Mouse (Mus musculus) adrenal gland, postnatal 10 days (tissue): ENCODE results near the gene Plpp7. TPM values are rescaled to one million over a fixed set of nuclear protein-coding genes. Genes with fewer than 3 reads are reported as not detected.

ENCODE experiments used
- DNase-seq: peaks from one replicate; pipeline ENCODE4 v3.0.0; 2021; ENCODE audit warnings: mixed read lengths
- total RNA-seq, 2 experiments: library from RNA; stranded (reverse); gene quantifications; 2 replicates each; pipeline ENCODE4 v1.2.3; 2021

Plpp7 gene
- total RNA-seq, 2 experiments from 2014 or later = 3.9 to 8.6 TPM

DNA sequence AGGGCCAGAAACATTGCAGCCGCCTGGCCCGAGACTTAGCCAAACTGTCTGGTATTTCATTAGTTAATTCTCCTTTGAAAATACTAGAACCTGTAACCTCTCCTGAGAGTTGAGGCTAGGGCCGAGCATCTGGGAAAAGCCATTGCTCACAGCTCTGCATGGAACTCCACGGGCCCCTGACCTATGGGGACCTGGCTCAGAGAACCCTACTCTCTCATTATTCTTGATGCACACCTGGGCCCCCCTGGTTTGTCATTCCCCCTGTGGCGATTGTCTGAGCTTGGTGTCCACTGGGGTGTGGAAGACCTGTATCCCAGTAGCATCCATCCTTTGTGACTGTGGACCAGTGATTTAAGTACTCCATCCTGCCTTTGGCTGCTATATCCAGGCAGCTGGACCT lies 44.0 kb downstream of the Plpp7 start:
- no peak for DNase-seq

- peak; percentile 69 for DNase-seq
Observed at GRCm38 (mm10) chr2:32140498-32140934, 45.2 kb downstream of the Plpp7 start.

GRCm38 (mm10) chr2:32141602-32142001 lies 46.3 kb downstream of the Plpp7 start:
- no peak for DNase-seq

DNA sequence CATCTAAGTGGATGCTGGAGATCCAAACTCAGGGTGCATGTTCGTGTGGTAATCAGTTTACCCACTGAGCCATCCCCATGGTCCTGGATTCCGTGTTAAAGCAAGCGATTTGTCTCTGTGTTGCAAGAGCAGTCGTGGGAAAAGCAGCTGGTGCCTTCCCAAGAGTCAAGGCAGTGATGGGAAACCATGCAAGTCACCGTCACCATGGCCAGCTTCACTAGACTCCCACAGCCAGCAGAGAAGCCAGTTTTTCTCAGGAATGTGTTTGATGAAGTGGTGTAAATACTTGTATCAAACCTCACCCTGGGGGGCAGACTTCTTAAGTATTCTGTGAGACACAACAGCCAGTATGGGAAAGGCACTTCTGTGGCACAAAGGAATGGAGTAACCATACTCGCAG lies 47.0 kb downstream of the Plpp7 start:
- DNase-seq = no peak

GRCm38 (mm10) chr2:32144633-32145032 lies 49.3 kb downstream of the Plpp7 start:
- DNase-seq = no peak

- peak; percentile 48 for DNase-seq
Observed at GRCm38 (mm10) chr2:32146617-32147162, 51.4 kb downstream of the Plpp7 start.

DNA sequence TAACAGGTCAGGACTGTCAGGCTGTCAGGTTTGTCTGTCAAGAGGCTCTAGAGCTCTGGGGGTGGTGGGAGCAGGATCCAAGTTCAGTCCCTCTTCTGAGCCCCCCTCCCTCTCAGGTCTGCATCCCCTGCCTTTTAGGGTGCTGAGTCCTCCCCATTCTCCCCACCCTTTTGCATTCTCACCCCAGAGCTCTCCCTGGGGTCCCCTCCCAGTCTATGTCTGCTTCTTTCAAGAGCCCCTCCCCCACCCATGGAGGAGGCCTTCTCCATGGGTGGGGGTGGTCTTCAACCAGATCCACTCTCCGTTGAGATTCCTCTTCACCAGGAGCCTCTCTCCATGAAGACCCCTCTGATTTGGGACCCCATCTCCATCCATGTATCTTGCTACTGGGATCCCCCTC lies 54.8 kb downstream of the Plpp7 start:
- no peak for DNase-seq

- DNase-seq = no peak
Observed at GRCm38 (mm10) chr2:32150562-32150923, 55.2 kb downstream of the Plpp7 start.

GRCm38 (mm10) chr2:32150924-32151659 lies 55.8 kb downstream of the Plpp7 start, which contains the start of gene Prrc2b:
TSS of gene Prrc2b (plus strand) at chr2:32151082.
- peak; percentile 86 for DNase-seq

- peak; percentile 59 for DNase-seq
Observed at GRCm38 (mm10) chr2:32151660-32152366, 56.5 kb downstream of the Plpp7 start.

DNA sequence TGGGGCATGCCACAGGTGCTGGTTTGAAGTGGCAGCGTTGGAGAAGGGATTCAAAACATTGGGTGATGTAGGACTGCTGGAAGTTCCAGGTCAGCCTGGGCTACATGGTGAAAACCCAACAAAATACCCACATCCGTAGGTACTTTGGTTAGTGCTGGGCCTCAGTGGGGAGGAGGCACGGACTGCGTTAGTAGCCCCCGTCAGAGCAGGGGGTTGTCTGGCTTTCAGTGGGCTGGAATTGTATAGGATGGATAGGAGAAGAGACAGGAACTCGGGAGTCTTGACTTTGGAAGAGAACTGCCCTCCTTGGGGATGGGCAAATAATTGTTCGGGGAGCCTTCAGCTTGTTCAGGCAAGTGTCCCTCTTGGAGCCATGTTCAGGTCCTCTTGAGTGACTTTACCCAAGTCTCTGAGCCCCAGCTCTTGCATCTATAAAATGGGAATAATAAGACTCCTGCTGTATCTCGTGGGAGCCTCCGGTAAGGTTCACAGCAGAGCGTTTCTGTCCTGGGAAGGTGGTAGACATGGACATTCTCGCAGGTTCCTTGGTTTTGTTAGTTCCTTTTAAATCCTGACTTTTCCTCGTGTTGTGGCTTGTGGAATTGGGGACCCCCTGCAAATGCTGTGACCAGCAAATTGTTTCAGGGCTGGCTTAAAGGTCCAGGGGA lies 57.2 kb downstream of the Plpp7 start:
- DNase-seq = no peak

DNA sequence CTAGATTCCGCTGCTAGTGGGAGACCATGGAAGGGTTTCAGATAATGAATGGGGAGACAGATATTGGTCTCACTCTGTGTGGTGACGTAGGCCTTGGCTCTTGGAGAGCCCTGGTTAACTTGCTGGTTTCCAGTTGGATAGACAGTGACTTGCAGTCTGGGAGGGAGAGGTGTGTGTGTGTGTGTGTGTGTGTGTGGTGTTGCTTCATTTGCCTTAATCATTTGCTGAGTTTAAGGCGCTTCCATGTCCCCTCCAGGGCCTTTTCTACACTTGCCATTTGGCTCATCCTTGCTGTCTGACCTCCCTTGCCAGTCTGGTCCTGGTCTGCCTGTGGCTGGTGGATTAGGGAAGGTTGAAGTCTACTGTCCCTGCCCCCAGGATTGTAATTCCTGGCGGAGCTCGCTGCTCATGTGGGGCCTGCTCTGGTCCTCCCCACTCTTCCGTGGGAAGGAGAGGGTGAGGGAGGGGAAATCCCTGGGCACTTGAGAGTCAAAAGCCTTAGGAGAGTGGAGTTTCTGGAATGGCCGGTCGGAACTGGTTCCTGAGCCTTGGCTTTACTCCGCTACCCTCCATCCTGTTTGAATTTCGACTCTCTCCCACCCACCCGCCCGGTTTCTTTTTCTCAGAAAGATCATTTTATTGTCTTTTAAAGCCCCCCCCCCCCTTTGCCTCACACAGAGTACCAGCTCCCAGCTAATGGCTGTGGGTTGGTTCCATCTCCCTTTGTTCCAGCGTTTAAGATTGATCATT lies 57.9 kb downstream of the Plpp7 start:
- peak; percentile 49 for DNase-seq

GRCm38 (mm10) chr2:32153791-32154119 lies 58.4 kb downstream of the Plpp7 start:
- no peak for DNase-seq

DNA sequence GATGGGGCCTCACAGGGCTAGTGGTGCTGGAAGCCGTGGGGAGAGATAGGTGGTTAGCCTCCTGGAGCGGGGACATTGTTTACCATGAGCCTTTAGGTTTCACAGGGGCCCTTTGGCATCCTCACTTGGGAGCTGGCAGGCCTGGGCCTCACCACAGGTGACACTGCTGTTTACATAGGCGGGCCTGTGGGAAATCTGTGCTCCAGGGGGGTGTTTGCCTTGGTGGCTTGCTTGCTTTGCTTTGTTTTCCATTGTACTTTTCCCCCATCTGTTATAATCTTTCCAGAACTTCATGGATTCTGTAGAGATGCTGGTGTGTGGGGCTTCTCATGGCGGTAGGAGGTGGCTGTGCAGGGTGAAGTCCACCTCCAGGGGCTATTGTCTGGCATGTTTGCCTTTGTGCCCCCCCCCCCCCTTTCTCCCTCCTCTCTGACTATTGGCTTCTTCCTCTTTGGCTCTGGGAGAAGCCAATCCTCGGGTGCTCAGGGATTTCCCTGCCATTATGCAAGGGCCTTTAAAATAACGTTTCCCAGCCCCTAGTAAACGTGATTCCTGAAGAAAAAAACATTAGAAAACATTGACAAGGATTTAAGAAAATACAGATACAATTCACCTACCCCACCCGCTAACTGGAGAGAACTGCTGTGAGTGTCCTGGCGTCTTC lies 59.1 kb downstream of the Plpp7 start:
- DNase-seq = no peak

DNA sequence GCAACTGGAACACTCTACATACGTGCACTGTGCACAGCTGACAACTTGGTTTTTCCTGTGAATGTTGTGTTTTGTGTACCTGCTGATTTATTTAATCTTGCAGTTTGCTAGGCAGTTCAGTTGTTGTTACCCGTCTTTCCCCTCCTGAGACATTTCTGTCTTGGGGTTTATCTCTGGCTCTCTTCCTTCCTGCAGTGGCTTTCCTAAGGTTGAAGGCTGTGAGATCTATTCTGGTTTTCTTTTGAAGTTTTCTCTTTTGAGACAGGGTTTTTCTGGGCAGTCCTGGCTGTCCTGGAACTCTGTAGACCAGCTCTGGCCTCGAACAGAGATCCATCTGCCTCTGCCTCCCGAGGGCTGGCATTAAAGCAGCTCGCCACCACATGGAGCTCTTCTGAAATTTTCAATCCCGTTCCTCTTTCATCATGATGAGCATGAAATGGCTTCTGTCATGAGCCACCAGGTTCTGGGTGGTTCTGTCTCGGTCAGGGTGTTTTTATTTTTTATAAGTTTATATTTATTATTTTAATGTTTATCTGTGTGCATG lies 59.7 kb downstream of the Plpp7 start:
- no peak for DNase-seq

GRCm38 (mm10) chr2:32155614-32156013 lies 60.3 kb downstream of the Plpp7 start:
- DNase-seq = no peak

DNA sequence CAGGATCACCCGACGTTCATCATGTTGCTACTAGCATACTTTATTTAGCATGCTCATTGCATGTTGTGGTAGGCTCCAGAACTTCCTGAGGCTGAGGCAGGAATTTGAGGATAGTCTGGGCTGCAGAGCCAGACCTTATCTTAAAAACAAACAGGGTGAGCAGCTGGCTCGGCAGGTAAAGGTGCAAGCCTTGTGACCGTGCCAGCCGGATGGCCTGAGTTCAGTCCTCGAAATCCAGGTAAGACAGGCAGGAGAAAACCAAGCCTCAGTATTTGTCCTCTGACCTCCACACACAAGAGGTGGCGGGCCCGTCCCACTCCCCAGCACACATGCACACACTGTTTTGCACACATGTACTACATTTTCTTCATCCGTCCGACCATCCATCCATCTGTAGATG lies 61.3 kb downstream of the Plpp7 start:
- DNase-seq = no peak

- no peak for DNase-seq
Observed at GRCm38 (mm10) chr2:32157328-32157727, 62.0 kb downstream of the Plpp7 start.

DNA sequence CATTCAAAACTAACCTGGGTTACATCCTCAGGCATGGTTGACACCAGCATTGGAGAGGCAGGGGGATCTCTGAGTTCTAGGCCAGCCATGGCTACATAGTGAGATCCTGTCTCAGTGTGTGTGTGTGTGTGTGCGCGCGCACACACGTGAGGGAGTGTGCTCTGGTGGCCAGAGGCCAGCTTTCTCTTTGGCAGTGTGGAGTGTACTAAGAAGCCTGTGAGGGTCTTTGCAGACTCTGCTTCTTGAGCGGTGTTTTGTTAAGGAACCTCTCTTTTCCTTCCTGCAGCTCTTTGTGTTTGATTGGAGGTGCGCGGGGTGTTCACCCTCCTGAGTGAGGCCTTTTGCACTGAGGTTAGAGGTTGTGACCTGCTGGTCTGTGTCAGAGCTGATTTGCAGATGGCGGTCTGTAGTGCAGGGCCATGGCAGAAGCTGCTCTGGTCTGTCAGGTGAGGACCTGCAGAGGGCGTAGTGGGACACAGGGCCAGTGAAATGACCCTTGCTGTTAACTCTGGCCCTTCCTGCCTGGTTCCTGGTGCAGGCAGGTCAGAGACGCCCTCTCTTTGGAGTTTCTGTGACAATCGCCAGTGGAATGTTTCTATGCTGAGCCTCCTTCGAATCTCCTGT lies 63.4 kb downstream of the Plpp7 start:
- DNase-seq = no peak
